ENCODE assay signal across 21 mouse cellular contexts in genomic region chr5:121767564-121767963, GRCm38 (mm10).
"Had no signal": no experiment of that assay in that cellular context is flagged by ENCODE, and none has a peak within 500 bp of the region (broad histone marks: within the 10 kb centered on the region; RNA-seq: fewer than 3 reads in every experiment).

No protein-coding gene starts in this region.

- H3K4me2 ChIP-seq: liver, embryonic 11.5 days; lung, embryonic 15.5 days; midbrain, embryonic 15.5 days; neural tube, embryonic 13.5 days; neural tube, embryonic 15.5 days had no signal

- DNase-seq: liver, postnatal 0 days; lung, adult 2 months; lung, postnatal 14 days; lung, postnatal 36 days; retina, postnatal 1 day; right cerebral cortex, adult 18-20 months; right cerebral cortex, postnatal 25 days; right cerebral cortex, postnatal 4 days; spleen, adult 18-20 months; thymus, adult 18-20 months; thymus, postnatal 25 days; thymus, postnatal 4 days had no signal

- H3K4me1 ChIP-seq: lung, embryonic 15.5 days; midbrain, embryonic 15.5 days; neural tube, embryonic 13.5 days had no signal

- H3K4me3 ChIP-seq: lung, embryonic 15.5 days; megakaryocyte, embryonic 14.5 days; midbrain, embryonic 15.5 days; neural tube, embryonic 13.5 days; neural tube, embryonic 15.5 days had no signal

- H3K27me3 ChIP-seq: lung, embryonic 15.5 days; megakaryocyte, embryonic 14.5 days; midbrain, embryonic 15.5 days; neural tube, embryonic 13.5 days; neural tube, embryonic 15.5 days had no signal

- H3K9ac ChIP-seq: liver, embryonic 14.5 days; liver, postnatal 0 days; lung, embryonic 15.5 days; midbrain, embryonic 15.5 days; neural tube, embryonic 13.5 days; neural tube, embryonic 15.5 days had no signal

- H3K9me3 ChIP-seq: lung, embryonic 15.5 days; megakaryocyte, embryonic 14.5 days; midbrain, embryonic 15.5 days; neural tube, embryonic 13.5 days; neural tube, embryonic 15.5 days had no signal

- H3K27ac ChIP-seq: liver, embryonic 14.5 days; lung, embryonic 15.5 days; macrophage; midbrain, embryonic 15.5 days; neural tube, embryonic 13.5 days; neural tube, embryonic 15.5 days had no signal

- ATAC-seq: liver, postnatal 0 days; lung, postnatal 0 days; midbrain, embryonic 15.5 days had no signal
